Mouse (Mus musculus) ES-E14 (cell line): Measurements from ENCODE around the gene Duoxa1. TPM values are rescaled to one million over a fixed set of nuclear protein-coding genes. Genes with fewer than 3 reads are reported as not detected.

Source experiments
- DNase-seq: peaks from one replicate; pipeline ENCODE4 v3.0.0-alpha.2; 2013; ENCODE audit warnings: low read depth, low spot score
- H3K27ac ChIP-seq: 2 replicates; pipeline ENCODE4 v1.5.1; 2012; ENCODE audit warnings: low read depth, mild to moderate bottlenecking, low read length, moderate library complexity, mixed read lengths; ENCODE audit not compliant: poor library complexity, insufficient read depth, severe bottlenecking
- H3K36me3 ChIP-seq: 2 replicates; pipeline ENCODE4 v1.6.1; 2012; ENCODE audit warnings: mild to moderate bottlenecking, low read length, moderate library complexity, mixed read lengths; ENCODE audit not compliant: control insufficient read depth, poor library complexity, insufficient read depth, severe bottlenecking
- H3K4me1 ChIP-seq, 2 experiments: fragments of 150-350 bp in 1 of 2; sonication (generic) in 1 of 2; 2 replicates each; pipeline ENCODE4 v1.6.1; 2012; ENCODE audit warnings: low read length in 2 of 2, mild to moderate bottlenecking in 1 of 2, mixed read lengths in 1 of 2; ENCODE audit not compliant: control insufficient read depth in 2 of 2, insufficient read depth in 2 of 2, poor library complexity in 1 of 2
- H3K4me3 ChIP-seq, 2 experiments: fragments of 150-350 bp in 1 of 2; sonication (generic) in 1 of 2; 2 replicates each; pipeline ENCODE4 v1.5.1; 2012; ENCODE audit warnings: low read length in 2 of 2, low read depth in 1 of 2, mild to moderate bottlenecking in 1 of 2, mixed read lengths in 1 of 2; ENCODE audit not compliant: insufficient read depth in 1 of 2, poor library complexity in 1 of 2, severe bottlenecking in 1 of 2
- H3K9ac ChIP-seq: 2 replicates; pipeline ENCODE4 v1.6.1; 2012; ENCODE audit warnings: low read depth, mild to moderate bottlenecking, low read length, mixed read lengths; ENCODE audit not compliant: poor library complexity, insufficient read depth, severe bottlenecking
- H3K9me3 ChIP-seq: fragments of 150-350 bp; sonication (generic); 2 replicates; pipeline ENCODE4 v1.6.1; 2012; ENCODE audit warnings: low read depth, mild to moderate bottlenecking, low read length; ENCODE audit not compliant: control insufficient read depth, insufficient read depth
- CHD2 ChIP-seq: IDR thresholded peaks from 2 replicates; pipeline ENCODE4 v1.6.1; 2014; ENCODE audit warnings: mild to moderate bottlenecking, low read depth, low read length, inconsistent platforms
- HCFC1 ChIP-seq: IDR thresholded peaks from 2 replicates; pipeline ENCODE4 v1.6.1; 2012; ENCODE audit warnings: low read length, inconsistent platforms, borderline replicate concordance; ENCODE audit not compliant: insufficient read depth
- MAFK ChIP-seq: IDR thresholded peaks from 2 replicates; pipeline ENCODE4 v1.6.1; 2014; ENCODE audit warnings: mild to moderate bottlenecking, low read depth, low read length, inconsistent platforms; ENCODE audit not compliant: insufficient read depth
- ZC3H11A ChIP-seq: IDR thresholded peaks from 2 replicates; pipeline ENCODE4 v1.6.1; 2012; ENCODE audit warnings: low read depth, mild to moderate bottlenecking, inconsistent platforms, low read length, borderline replicate concordance
- ZNF384 ChIP-seq: IDR thresholded peaks from 2 replicates; pipeline ENCODE4 v1.6.1; 2012; ENCODE audit warnings: low read depth, low read length, inconsistent platforms
- in situ Hi-C, 2 experiments: fragments of 600-800 bp; cut with MboI; formaldehyde crosslinking; loops; one replicate each; pipeline ENCODE4 v1.15.1; 2025; ENCODE audit warnings: low sequenced_read_pairs in 2 of 2, inconsistent platforms in 1 of 2; ENCODE audit not compliant: unreplicated experiment in 2 of 2
- total RNA-seq: library from RNA; depleted of rRNA; stranded (reverse); fragments of 300-350 nt; gene quantifications from 2 replicates; pipeline ENCODE4 v1.2.3, GENCODE M21; 2012

Duoxa1 gene
- total RNA-seq, 1 experiment: 1.3 TPM

GRCm38 (mm10) chr2:122301081-122301920 is 12.2 kb downstream of the Duoxa1 start:
- TF ChIP-seq MAFK (no peak), HCFC1 (no peak), ZNF384 (no peak), CHD2 (no peak)
- Histone ChIP-seq H3K4me1 (peaks cover 0 to 8% of the 10 kb centered on the region in 2 experiments; a peak in 2 of 4 replicates), H3K36me3 (no peaks in the 10 kb centered on the region), H3K4me3 (peak overlapping the region; percentile 25 to 54; a peak in 2 of 4 replicates), H3K27ac (no peak overlapping the region), H3K9me3 (no peaks in the 10 kb centered on the region), H3K9ac (no peak overlapping the region)
- no peak for DNase-seq
- in situ Hi-C loops: no loop called here

DNA sequence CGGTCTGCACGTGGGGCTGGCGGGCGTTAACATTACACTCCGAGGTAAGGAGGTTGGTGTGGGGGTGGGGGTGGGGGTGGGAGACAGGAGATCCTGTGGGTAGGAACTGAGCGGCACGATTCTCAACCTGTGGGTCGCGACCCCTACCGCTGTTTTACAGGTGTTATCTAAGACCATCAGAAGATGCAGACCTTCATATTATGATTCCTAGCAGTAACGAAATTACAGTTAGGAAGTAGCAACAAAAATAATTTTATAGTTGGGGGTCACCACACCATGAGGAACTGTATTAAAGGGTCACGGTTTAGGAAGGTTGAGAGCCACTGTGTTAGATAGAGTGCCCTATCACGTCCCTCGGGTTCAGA is 12.9 kb downstream of the Duoxa1 start:
- in situ Hi-C loops: no loop called here
- Histone ChIP-seq H3K36me3 (no peaks in the 10 kb centered on the region), H3K9ac (no peak overlapping the region), H3K4me3 (no peak overlapping the region), H3K9me3 (no peaks in the 10 kb centered on the region), H3K27ac (no peak overlapping the region), H3K4me1 (peaks cover 0 to 10% of the 10 kb centered on the region in 2 experiments; a peak in 2 of 4 replicates)
- DNase-seq: no peak
- TF ChIP-seq HCFC1 (no peak), CHD2 (peak; percentile 85), MAFK (no peak)

GRCm38 (mm10) chr2:122299911-122300655 is 13.4 kb downstream of the Duoxa1 start:
- H3K9ac ChIP-seq: no peak overlapping the region
- no peaks in the 10 kb centered on the region for H3K36me3 ChIP-seq
- H3K27ac ChIP-seq: no peak overlapping the region
- TF ChIP-seq CHD2 (no peak), MAFK (no peak), ZNF384 (no peak), HCFC1 (no peak), ZC3H11A (no peak)
- no peak overlapping the region for H3K4me3 ChIP-seq
- H3K4me1 ChIP-seq: peaks cover 0 to 10% of the 10 kb centered on the region in 2 experiments; a peak in 2 of 4 replicates
- DNase-seq: no peak
- in situ Hi-C loops: no loop called here
- H3K9me3 ChIP-seq: no peaks in the 10 kb centered on the region

DNA sequence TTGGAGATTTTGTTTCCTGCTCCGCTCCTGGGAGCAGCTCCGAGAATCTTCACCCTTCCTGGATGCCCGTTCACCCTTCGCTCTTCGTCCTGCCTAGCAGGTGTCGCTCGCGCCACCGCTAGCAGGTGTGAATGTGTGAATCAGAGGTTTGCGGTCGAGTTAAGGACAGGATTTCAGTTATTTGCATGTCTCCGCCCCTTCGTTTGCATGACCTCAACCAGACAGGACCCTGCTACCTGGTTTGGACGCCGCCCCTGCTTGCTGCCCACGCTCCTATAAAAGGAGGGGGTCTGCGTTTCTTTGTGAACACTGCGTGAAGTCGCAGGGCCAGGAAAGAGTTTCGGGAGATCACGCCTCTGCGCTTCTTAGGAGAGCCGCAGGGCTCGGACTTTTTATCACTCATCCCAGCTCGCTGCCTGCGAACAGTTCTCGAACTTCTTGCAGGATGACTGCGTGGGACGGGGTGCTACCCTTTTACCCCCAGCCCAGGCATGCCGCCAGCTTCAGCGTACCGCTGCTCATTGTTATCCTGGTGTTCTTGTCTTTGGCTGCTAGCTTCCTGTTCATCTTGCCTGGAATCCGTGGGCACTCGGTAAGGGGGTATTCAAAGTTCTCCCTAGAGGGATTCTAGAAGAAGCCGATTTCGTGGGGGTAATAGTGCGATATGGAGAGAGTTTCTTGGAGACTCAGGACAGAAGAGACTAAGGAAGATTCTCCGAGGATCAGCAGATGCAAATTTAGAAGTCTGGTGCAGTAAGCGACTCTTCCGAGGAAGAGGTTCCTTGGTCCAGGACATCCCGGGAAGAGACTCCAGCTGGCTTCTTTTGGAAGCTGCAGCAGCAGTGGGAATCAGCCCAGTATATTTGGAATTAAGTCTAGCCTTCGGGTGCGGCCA is 14.7 kb downstream of the Duoxa1 start, which contains the start of gene Duoxa2:
Gene Duoxa2, plus strand, starts transcription at position 305 of the 895 bp plus-strand sequence.
- in situ Hi-C loops: no loop called here
- H3K4me1 ChIP-seq: peaks cover 0 to 10% of the 10 kb centered on the region in 2 experiments; a peak in 2 of 4 replicates
- H3K9me3 ChIP-seq: no peaks in the 10 kb centered on the region
- no peak within 1 kb of the TSS for H3K9ac ChIP-seq
- H3K4me3 ChIP-seq: peak within 1 kb of the TSS; percentile 3 to 7; a peak in 2 of 4 replicates
- TF ChIP-seq HCFC1 (no peak), CHD2 (no peak), ZC3H11A (no peak), MAFK (no peak), ZNF384 (no peak)
- DNase-seq: peak; percentile 54
- no peak within 1 kb of the TSS for H3K27ac ChIP-seq
- no peaks in the 10 kb centered on the region for H3K36me3 ChIP-seq
